Mouse (Mus musculus): Measurements from ENCODE around the gene Zfp986. TPM values are rescaled to one million over a fixed set of nuclear protein-coding genes. Genes with fewer than 3 reads are reported as not detected.
"Not testable (repeated sequence)": the region's sequence is repeated elsewhere in the genome, so short reads cannot be mapped to it uniquely, and the experiment has no call there.

Zfp986 gene
- not detected in 2 replicates for polyA plus RNA-seq (2015; fragmentation: Nextera tagmentation; extraction: Ambion mirVana)

DNA sequence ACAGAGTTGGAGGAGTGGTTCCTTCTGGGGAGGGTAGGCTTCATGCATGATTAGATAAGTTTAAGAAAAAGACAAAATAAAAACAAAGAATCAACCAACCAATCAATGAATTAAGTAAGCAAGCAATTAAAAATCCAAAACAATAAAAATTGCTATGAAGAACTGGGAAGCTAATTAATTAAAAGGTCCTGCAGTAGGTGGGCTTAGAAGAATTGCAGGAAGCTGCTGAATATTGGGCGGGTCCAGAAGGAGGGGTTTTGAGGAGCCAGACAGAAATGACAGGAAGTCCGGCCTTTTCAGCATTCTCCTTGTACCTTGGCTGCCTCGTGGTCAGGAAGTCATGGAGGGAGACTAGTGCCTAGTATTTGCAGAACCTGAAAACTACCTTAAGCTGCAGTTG is at the start of gene Zfp986:
Gene Zfp986, plus strand, starts transcription at position 301 of the 400 bp plus-strand sequence.
- not testable (repeated sequence) for ATAC-seq (replicated peaks); H3K4me3 ChIP-seq; H3K9ac ChIP-seq; H3K4me1 ChIP-seq; H3K4me2 ChIP-seq; H3K27ac ChIP-seq; H3K27me3 ChIP-seq (replicated peaks); H3K9me3 ChIP-seq; H3K36me3 ChIP-seq (replicated peaks)
- 75% methylated on average over 3 of the region's 3 CpGs for WGBS

DNA sequence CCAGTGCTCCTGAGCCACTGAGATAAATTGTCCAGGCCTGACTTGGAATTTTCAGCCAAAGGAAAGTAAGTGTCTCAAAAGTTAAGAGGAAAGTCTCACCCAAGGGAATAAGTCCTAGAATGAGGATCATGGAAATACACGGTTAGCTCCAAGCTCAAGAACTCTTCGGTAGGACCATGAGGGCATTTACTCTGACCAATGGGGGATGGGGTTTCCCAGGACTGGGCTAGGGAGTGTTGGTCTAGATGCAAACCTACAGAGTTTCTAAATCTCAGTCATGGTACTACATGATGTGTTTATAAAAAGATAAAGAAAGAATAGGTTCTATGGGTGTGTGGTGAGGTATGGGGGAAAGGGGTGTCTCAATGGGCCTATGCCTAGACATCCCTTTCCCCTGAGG is 48.6 kb upstream of the Zfp986 start:
- H3K27me3 ChIP-seq (replicated peaks); H3K4me2 ChIP-seq; H3K9ac ChIP-seq; H3K9me3 ChIP-seq; H3K36me3 ChIP-seq (replicated peaks); H3K4me3 ChIP-seq; H3K27ac ChIP-seq; H3K4me1 ChIP-seq; ATAC-seq (replicated peaks): not testable (repeated sequence)
- WGBS: no CpG with 5 or more reads among the region's 2 CpGs

DNA sequence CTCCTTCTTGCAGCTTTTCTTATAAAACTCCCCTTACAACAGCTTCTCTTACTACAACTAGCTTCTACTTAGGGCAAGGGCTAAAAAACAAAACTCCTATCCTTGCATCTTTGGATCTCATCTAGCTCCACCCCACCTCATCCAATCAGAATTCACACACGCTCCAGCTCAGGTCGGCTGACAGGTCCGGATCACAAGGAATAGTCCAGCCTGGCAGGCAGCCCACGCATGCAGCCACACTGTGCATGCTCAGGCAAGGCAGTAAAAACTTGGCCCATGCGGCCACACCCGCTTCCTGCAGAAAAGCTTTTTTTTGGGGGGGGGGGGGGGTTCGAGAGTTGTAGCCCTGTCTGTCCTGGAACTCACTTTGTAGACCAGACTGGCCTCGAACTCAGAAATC is 43.0 kb upstream of the Zfp986 start:
- H3K9ac ChIP-seq; ATAC-seq (replicated peaks); H3K36me3 ChIP-seq (replicated peaks); H3K4me2 ChIP-seq; H3K9me3 ChIP-seq; H3K27ac ChIP-seq; H3K4me3 ChIP-seq; H3K4me1 ChIP-seq; H3K27me3 ChIP-seq (replicated peaks): not testable (repeated sequence)
- 83% methylated on average over 4 of the region's 8 CpGs for WGBS

DNA sequence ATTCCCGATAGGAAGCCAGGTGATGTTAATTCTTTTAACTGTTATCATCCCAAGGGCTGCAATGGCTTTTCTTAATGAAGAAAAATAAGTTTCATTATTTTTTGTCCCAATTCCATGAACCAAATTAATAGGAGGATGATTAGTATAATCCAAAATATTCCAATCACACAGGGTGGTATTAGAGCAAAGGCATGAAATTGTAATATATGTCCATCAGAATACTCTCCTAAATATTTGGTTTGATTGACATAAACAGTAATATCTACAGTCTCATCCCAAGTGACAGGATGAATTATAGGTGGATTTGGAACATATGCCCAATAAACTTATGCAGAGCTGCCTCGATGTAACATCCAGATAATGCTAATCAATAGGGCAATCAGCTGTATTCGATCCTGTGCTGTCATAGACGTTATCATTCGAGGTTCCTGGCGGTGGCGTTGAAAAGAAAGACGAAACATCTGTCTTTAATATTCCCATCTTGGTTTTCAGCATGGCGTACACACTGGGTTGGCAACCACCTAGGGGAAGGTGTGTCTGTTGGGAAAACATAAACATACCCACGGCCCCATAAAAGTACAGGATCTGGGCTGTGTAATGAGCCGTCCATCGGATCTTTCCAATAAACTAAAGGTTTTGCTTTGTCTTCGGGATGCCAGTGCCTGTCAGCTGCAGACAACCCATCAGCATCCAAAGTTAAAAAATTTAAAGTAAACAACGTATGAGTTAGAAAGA is 37.1 kb upstream of the Zfp986 start:
- H3K27me3 ChIP-seq (replicated peaks); H3K27ac ChIP-seq; ATAC-seq (replicated peaks); H3K9me3 ChIP-seq; H3K4me1 ChIP-seq; H3K9ac ChIP-seq; H3K36me3 ChIP-seq (replicated peaks); H3K4me2 ChIP-seq; H3K4me3 ChIP-seq: not testable (repeated sequence)
- 89% methylated on average over 1 of the region's 14 CpGs for WGBS

- H3K9ac ChIP-seq; H3K27me3 ChIP-seq (replicated peaks); H3K27ac ChIP-seq; H3K4me1 ChIP-seq; H3K9me3 ChIP-seq; H3K4me3 ChIP-seq; H3K4me2 ChIP-seq; H3K36me3 ChIP-seq (replicated peaks): not testable (repeated sequence)
- WGBS: 85% methylated on average over 17 of the region's 18 CpGs
- peak; percentile 56 for ATAC-seq (replicated peaks)
These were observed 32.2 kb upstream of the Zfp986 start for GRCm38 (mm10) chr4:145836300-145836862.

DNA sequence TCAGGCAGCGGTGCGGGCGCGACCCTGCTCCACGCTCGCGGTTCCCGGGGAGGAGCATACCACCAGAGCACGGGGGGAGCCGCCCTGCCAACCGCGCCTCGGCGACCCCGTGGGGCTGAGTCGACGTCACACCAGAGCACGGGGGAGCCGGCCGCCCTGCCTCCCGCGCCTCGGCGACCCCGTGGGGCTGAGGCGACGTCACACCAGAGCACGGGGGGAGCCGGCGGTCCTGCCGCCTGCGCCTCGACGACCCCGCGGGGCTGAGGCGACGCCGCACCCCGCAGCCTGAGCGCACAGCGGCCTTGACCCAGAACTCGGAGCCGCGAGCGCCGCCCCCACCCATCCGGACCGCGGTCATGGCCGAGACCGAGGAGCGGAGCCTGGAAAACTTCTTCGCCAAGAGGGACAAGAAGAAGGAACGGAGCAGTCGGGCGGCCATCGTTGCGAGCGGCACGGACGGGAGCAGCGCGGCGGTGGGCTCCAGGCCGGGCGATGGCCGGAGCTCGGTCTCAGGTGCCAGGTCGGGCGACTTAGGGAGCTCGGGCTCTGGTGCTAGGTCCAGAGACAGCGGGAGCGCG is 31.6 kb upstream of the Zfp986 start:
- H3K9me3 ChIP-seq; H3K36me3 ChIP-seq (replicated peaks); H3K4me3 ChIP-seq; H3K27ac ChIP-seq; H3K4me1 ChIP-seq; H3K9ac ChIP-seq; H3K27me3 ChIP-seq (replicated peaks); H3K4me2 ChIP-seq: not testable (repeated sequence)
- peak; percentile 85 for ATAC-seq (replicated peaks)
- WGBS: 66% methylated on average over 56 of the region's 75 CpGs

DNA sequence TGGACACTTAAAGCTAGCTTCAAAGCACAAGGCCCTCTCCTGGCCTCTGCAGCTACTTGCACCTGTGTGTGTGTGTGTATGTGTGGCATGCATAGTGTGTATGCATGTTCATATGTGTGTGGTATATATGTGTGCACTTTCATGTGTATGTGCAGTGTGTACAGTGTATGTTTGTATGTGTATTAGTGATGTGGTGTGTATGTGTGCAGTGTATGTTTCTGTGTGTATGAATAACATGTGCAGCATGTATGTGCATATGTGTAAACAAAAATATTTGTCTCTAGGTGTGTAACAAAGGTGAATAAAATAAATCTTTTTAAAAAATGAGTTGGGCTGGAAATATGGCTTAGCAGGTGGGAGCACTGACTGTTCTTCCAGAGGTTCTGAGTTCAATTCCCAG is 21.8 kb upstream of the Zfp986 start:
- H3K4me1 ChIP-seq; H3K27me3 ChIP-seq (replicated peaks); H3K9me3 ChIP-seq; H3K36me3 ChIP-seq (replicated peaks); H3K4me3 ChIP-seq; H3K9ac ChIP-seq; H3K4me2 ChIP-seq; H3K27ac ChIP-seq: not testable (repeated sequence)
- ATAC-seq (replicated peaks): peak; percentile 53; the same call in 1 of the 2 replicates

- not testable (repeated sequence) for H3K9ac ChIP-seq; H3K4me1 ChIP-seq; H3K9me3 ChIP-seq; H3K27ac ChIP-seq; H3K4me3 ChIP-seq; H3K4me2 ChIP-seq; H3K27me3 ChIP-seq (replicated peaks); H3K36me3 ChIP-seq (replicated peaks)
- ATAC-seq (replicated peaks): peak; percentile 32; the same call in 1 of the 2 replicates
- WGBS: 71% methylated on average over 4 of the region's 4 CpGs
These were observed 20.3 kb upstream of the Zfp986 start for GRCm38 (mm10) chr4:145848183-145848890.

- not testable (repeated sequence) for H3K36me3 ChIP-seq (replicated peaks); H3K4me2 ChIP-seq; H3K27me3 ChIP-seq (replicated peaks); H3K9me3 ChIP-seq; H3K4me1 ChIP-seq; H3K4me3 ChIP-seq; H3K27ac ChIP-seq; H3K9ac ChIP-seq
- ATAC-seq (replicated peaks): peak; percentile 48; the same call in 1 of the 2 replicates
- whole genome bisulfite sequencing: 75% methylated on average over 3 of the region's 3 CpGs
These were observed 19.7 kb upstream of the Zfp986 start for GRCm38 (mm10) chr4:145848891-145849214.

GRCm38 (mm10) chr4:145851421-145851820 is 17.2 kb upstream of the Zfp986 start:
- H3K27ac ChIP-seq; H3K27me3 ChIP-seq (replicated peaks); H3K4me2 ChIP-seq; H3K4me1 ChIP-seq; H3K9me3 ChIP-seq; ATAC-seq (replicated peaks); H3K36me3 ChIP-seq (replicated peaks); H3K4me3 ChIP-seq; H3K9ac ChIP-seq: not testable (repeated sequence)
- WGBS: 67% methylated on average over 8 of the region's 9 CpGs

GRCm38 (mm10) chr4:145863872-145864271 is 4.7 kb upstream of the Zfp986 start:
- H3K4me3 ChIP-seq; H3K27ac ChIP-seq; H3K9ac ChIP-seq; H3K4me1 ChIP-seq; H3K9me3 ChIP-seq; H3K27me3 ChIP-seq (replicated peaks); H3K36me3 ChIP-seq (replicated peaks); H3K4me2 ChIP-seq; ATAC-seq (replicated peaks): not testable (repeated sequence)
- WGBS: 83% methylated on average over 5 of the region's 8 CpGs
